Mouse (Mus musculus) mouse embryonic stem cell (cell line): ENCODE data around the gene Rere.
"Not testable (repeated sequence)": the region's sequence is repeated elsewhere in the genome, so short reads cannot be mapped to it uniquely, and the experiment has no call there.

Source experiments
- in situ Hi-C, 2 experiments: fragments of 300-500 bp; cut with MboI; formaldehyde crosslinking; loops; 1 replicate in 1 of 2; 3 replicates in 1 of 2; pipeline ENCODE4 v1.14.3; 2019 to 2020; ENCODE audit warnings: low sequenced_read_pairs in 2 of 2, low pct_unique_long_range_greater_than_20kb in 1 of 2, mixed read lengths in 1 of 2; ENCODE audit not compliant: unreplicated experiment in 1 of 2

Gene Rere

DNA sequence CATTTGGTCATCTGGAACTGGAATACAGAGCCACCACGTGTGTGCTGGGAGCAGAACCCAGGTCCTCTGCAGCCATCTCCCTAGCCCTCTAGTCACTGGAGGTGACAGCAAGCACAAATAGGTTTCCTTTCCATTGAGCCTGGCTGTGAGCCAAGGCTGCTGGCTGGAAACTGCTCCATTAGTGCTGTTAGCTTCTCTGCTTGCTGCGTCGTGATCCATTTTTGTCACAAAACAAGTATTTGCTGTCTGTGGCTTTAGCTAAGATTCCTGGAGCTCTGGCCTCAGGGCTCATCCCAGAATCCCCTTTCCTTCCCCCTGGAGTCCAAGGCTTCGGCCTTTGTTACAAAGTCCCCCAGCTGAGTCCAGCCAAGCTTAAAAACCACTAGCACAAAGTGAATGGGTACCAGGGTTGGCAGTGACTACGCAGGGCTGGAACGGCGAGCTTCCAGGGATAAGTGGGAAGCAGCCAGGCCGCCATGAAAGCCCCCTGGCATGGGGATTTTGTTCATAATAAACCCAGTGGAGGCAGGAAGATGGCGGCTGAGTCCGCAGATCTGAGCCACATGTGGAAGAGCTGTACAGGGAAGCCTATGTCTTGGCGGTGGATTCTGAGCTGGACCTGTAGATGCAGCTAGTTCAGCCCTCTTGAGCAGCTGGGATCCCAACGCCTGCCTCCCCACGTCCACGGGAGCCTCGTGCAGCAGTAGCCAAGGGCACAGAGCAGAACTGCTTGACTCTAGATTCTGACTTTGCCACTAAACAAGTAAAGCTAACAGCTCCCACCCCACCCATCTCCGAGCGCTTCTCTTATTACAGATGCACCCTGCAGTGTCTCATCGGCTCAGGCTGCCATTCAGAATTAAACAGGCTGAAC lies 30.7 kb upstream of the Rere start:
- in situ Hi-C loops: no loop called here

- in situ Hi-C loops: no loop called here
Observed at GRCm38 (mm10) chr4:150254416-150254815, 27.0 kb upstream of the Rere start.

DNA sequence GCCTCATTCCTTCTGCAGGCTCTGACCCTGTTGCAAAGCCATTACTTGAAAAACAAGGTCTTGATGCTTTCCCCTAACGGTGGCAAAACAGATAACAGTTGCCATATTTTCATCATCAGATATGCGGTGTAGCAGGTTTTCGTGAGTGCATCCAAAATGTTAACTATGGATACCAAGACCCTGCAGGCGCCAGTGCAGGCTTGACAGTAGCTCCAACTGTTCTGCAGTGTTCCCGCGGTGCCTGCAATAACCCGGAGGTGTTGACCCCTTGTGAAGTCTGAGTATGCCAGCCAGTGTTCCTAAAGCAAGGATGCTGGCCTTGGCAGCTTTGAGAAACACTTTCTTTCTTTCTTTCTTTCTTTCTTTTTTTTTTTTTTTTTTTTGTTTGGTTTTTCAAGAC lies 26.3 kb upstream of the Rere start:
- in situ Hi-C loops: no loop called here

- in situ Hi-C loops: no loop called here
Observed at GRCm38 (mm10) chr4:150257252-150258204, 23.9 kb upstream of the Rere start.

GRCm38 (mm10) chr4:150258388-150258787 lies 23.1 kb upstream of the Rere start:
- in situ Hi-C loops: no loop called here

DNA sequence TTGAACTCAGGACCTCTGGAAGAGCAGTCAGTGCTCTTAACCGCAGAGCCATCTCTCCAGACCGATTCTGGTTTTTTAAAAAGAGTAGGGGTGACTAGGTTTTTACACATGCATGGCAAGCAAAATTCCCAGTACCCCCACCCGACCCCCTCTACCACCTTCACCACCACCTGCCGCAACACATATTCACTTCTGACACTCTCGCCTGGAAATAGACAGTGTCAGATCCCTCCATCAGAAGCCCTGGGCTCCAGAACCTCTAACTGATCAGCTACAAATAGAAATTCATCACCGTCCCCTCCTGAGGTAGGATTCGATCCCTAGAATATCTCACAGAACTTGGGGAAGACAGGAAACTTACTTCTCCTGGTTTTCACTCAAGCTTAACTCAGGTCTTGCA lies 21.9 kb upstream of the Rere start:
- in situ Hi-C loops: no loop called here

GRCm38 (mm10) chr4:150260111-150260510 lies 21.3 kb upstream of the Rere start:
- in situ Hi-C loops: no loop called here

DNA sequence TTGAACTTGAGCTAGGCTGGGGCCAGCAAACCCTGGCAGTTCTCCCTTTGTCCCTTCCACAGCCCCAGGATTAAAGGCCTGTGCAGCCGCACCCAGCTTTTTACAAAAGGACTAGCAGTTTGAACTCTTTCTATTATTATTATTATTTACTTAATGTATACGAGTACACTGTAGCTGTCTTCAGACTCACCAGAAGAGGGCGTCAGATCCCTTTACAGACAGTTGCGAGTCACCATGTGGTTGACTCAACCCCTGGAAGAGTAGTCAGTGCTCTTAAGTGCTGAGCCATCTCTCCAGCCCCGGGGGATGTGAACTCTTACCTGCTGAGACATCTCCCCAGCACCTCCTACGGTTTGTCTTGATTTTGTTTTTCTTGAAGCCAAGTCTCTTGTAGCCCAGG lies 20.7 kb upstream of the Rere start:
- in situ Hi-C loops: no loop called here

DNA sequence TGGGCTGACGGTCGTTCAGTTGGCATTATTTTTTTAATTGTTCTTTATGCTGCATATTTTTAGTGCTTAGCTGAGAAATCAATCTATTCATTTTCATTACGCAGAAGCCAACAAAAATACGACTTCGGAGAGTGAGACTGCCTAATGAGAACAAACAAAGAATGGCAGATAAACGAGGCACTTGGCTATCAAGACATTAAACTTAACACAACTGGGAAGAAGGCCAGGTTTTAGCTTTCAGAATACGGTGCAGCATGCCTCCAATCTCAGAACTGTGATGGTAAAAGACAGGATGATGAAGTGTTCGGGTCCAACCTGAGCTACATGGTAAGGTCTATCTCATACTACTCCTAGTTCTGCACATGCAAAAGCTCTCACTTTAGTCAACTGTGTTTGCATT lies 19.1 kb upstream of the Rere start:
- in situ Hi-C loops: no loop called here

GRCm38 (mm10) chr4:150264903-150265302 lies 16.5 kb upstream of the Rere start:
- in situ Hi-C loops: no loop called here

DNA sequence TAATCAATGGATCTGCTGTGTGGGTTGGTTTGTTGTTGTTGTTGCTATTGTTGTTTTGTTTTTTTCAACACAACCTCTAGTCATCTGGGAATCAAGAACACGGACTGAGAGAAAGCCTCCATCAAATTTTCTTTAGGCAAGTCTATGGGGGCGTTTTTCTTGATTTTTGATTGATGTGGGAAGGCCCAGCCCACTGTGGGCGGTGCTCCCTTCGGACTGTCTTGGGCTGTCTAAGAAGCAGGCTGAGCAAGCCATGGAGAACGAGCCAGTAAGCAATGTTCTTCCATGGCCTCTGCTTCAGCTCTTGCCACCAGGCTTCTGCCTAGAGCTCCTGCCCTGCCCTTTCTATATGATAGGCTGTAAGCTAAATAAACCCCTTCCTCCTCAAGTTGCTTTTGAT lies 16.0 kb upstream of the Rere start:
- in situ Hi-C loops: no loop called here

DNA sequence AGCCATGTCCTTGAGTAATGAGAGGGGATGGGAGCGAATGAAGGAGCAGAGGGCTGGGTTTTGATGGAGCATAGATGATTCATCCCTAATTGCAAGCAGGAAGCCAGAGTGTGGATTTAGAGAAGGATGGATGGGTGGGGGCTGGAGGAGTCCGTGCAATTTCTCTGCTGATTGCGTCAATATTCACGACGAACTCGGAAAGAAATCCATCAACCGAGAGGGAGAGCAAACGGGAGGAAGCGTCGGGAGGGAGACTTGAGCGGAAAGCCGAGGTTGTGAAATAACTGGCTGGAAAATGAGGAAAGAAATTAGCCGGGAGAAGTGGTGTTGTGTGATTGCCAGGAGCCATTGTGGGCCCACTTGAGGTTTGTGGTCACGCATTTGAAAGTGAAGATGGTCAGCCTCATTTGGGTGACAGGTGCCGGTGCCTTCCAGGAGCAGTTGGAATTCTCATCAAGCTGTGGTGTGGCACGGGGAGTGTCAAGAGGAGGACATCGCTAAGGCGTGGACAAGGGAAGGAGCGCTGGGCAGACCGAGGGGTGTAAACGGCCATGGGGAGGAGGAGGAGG lies 14.7 kb upstream of the Rere start:
- in situ Hi-C loops: no loop called here

DNA sequence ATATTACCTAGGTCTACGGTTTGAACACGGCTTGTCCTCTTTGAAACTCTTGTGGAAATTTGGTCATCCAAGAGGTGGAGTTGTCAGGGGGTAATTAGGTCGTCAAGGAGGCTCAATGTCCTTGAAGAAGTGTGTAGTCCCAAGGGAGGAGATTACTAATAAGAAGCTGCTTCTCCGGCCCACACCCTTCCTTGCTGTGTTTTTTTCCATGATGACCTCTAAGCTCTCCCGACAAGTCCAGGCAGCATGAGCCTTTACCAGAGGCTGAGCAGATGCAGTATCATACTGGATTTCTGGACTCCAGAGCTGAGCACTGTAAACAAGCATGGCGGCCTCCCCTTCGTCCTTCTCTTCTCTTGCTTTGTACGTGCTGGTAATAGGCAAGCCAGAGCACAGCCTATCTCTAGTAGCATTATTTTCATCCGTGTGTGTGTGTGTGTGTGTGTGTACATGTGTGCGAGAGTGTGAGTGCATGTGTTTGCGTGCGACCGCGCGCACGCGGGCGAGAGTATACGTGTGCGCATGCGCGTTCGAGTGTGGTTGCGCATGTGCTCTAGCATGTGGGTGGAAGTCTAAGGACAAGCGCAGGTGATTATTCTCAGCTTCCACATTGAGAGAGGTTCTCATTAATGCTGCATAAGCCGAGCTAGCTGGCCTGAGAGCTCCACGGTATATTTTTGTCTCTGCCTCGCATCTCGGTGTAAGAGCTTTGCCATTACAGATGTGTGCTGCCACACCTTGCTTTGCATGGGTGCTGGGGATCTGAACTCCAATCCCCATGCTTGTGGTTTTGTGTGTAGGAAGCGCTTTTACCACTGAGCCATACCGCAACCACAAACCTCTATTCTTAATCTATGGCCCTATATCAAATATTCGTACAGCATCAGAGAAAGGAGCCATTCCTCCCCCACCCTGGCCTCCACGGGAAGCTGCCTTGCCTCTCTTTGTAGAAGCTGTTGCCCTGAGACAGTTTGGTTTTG lies 12.5 kb upstream of the Rere start:
- in situ Hi-C loops: no loop called here

DNA sequence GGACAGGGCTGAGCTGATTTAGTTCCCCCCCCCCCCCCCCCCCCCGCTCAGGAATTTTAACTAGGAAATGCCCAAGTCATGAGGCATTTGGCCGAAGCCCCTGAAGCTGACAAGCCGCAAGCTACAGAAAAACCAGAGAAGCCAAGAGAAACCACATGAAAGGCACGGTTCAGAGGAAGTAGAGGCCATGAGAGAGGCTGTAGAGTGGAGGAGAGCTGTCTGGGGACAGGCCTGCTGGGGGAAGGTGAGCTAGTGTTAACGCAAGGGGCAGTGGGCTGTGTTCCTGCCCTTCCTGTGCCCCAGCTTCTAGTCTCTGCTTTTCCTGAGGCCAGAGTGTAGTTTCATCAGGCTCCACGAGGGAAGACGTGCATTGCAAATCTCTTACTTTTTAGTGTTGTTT lies 11.8 kb upstream of the Rere start:
- in situ Hi-C loops: no loop called here

GRCm38 (mm10) chr4:150270718-150271117 lies 10.7 kb upstream of the Rere start:
- in situ Hi-C loops: not testable (repeated sequence)

DNA sequence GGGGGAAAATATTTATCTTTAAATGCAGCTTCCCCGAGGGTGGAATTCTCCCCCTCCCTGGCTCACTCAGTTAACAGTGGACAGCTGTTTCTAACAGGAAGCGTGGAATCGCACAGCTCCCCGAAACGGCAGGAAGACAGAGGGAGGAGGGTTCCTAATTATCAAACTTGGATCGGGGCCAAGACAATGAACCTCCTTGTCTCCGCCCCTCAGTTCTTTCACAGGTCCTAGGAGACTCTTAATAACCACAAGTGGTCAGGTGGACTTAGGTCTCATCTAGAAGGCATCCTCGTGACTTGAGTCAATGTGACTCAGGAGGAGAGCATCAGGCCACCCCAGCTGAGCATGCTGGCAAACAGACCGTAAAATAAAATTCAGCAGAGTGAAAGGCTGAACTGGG lies 8.7 kb upstream of the Rere start:
- in situ Hi-C loops: no loop called here

DNA sequence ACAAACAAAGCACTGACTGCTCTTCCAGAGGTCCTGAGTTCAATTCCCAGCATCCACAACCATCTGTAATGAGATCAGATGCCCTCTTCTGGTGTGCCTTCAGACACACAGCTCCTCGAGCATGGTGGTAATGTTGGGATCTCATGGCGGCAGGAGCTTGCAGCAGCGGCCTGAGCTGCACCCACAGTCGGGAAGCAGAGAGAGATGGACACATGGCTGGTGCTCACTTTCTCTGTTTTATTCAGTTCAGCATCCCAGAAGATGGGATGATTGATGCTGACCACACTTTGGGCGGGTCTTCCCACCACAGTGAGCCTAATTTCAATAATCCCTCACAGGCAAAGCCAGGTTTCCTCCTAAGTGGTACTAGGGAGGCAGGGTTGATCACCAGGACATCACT lies 5.9 kb upstream of the Rere start:
- in situ Hi-C loops: no loop called here

- in situ Hi-C loops: not testable (repeated sequence)
Observed at GRCm38 (mm10) chr4:150279336-150279735, 2.1 kb upstream of the Rere start.
